Mouse (Mus musculus) bone marrow macrophage, adult 2 months (primary cell): ENCODE measurements around the gene Gcnt2. TPM values are rescaled to one million over a fixed set of nuclear protein-coding genes. Genes with fewer than 3 reads are reported as not detected.
"Not testable (repeated sequence)": the region's sequence is repeated elsewhere in the genome, so short reads cannot be mapped to it uniquely, and the experiment has no call there.

Experiments
- H3K27ac ChIP-seq: 2 replicates; pipeline ENCODE4 v1.5.1; 2012; ENCODE audit warnings: low read depth, low read length; ENCODE audit not compliant: insufficient read depth
- H3K4me1 ChIP-seq: 2 replicates; pipeline ENCODE4 v1.6.1; 2012; ENCODE audit warnings: low read length; ENCODE audit not compliant: control insufficient read depth, insufficient read depth
- H3K4me3 ChIP-seq: 2 replicates; pipeline ENCODE4 v1.5.1; 2012; ENCODE audit warnings: mild to moderate bottlenecking, low read length, moderate library complexity; ENCODE audit not compliant: insufficient read depth
- CTCF ChIP-seq: IDR thresholded peaks from 2 replicates; pipeline ENCODE4 v1.5.1; 2012; ENCODE audit warnings: low read depth, mild to moderate bottlenecking, low read length, moderate library complexity
- POLR2A ChIP-seq: IDR thresholded peaks from 2 replicates; pipeline ENCODE4 v1.6.1; 2012; ENCODE audit warnings: mild to moderate bottlenecking, low read depth, low read length, borderline replicate concordance
- polyA plus RNA-seq: library from polyadenylated mRNA; stranded (reverse); fragments of >200 nt; gene quantifications from 2 replicates; pipeline ENCODE4 v1.2.4, GENCODE M21; 2012; ENCODE audit not compliant: missing spikeins, insufficient read depth, insufficient read length

Gcnt2 gene
- polyA plus RNA-seq, 1 experiment = 0.67 TPM

- Histone ChIP-seq H3K27ac (no peak overlapping the region), H3K4me3 (no peak overlapping the region), H3K4me1 (peaks cover 12% of the 10 kb centered on the region)
- TF ChIP-seq CTCF (no peak), POLR2A (no peak)
Observed at GRCm38 (mm10) chr13:40982759-40983158, 123.2 kb downstream of the Gcnt2 start.

GRCm38 (mm10) chr13:40986081-40986480 is 126.5 kb downstream of the Gcnt2 start:
- Histone ChIP-seq H3K4me1 (no peaks in the 10 kb centered on the region), H3K4me3 (no peak overlapping the region), H3K27ac (no peak overlapping the region)
- TF ChIP-seq POLR2A (no peak), CTCF (no peak)

GRCm38 (mm10) chr13:40987608-40988303 is 128.2 kb downstream of the Gcnt2 start:
- not testable (repeated sequence) for H3K4me3 ChIP-seq

GRCm38 (mm10) chr13:40988418-40988817 is 128.9 kb downstream of the Gcnt2 start:
- no peak overlapping the region for H3K4me3 ChIP-seq
- no peak for TF ChIP-seq CTCF
- TF ChIP-seq POLR2A = no peak
- H3K27ac ChIP-seq = no peak overlapping the region
- H3K4me1 ChIP-seq = no peaks in the 10 kb centered on the region

More at GRCm38 (mm10) chr13:40987608-40988303, 128.2 kb downstream of the Gcnt2 start:
- not testable (repeated sequence) for H3K4me1 ChIP-seq, H3K27ac ChIP-seq

GRCm38 (mm10) chr13:40994487-40995263 is 135.1 kb downstream of the Gcnt2 start:
- Histone ChIP-seq H3K4me3 (no peak overlapping the region), H3K27ac (no peak overlapping the region), H3K4me1 (peaks cover 7% of the 10 kb centered on the region)
- TF ChIP-seq POLR2A (no peak), CTCF (no peak)

GRCm38 (mm10) chr13:40998537-40998936 is 139.0 kb downstream of the Gcnt2 start:
- H3K27ac ChIP-seq, H3K4me3 ChIP-seq: not testable (repeated sequence)
- H3K4me1 ChIP-seq = peaks cover 16% of the 10 kb centered on the region

GRCm38 (mm10) chr13:41000140-41000925 is 140.8 kb downstream of the Gcnt2 start:
- TF ChIP-seq POLR2A (no peak), CTCF (peak; percentile 49; the same call in 1 of the 2 replicates)
- Histone ChIP-seq H3K27ac (peak overlapping the region; percentile 99), H3K4me1 (peaks cover 14% of the 10 kb centered on the region), H3K4me3 (peak overlapping the region; percentile 78)

GRCm38 (mm10) chr13:41000926-41001639 is 141.5 kb downstream of the Gcnt2 start, which contains the start of gene Pak1ip1:
Pak1ip1 (plus strand) TSS chr13:41001023.
- Histone ChIP-seq H3K27ac (peak within 1 kb of the TSS; percentile 99), H3K4me1 (peaks cover 14% of the 10 kb centered on the region), H3K4me3 (peak within 1 kb of the TSS; percentile 78)
- TF ChIP-seq POLR2A = no peak
- TF ChIP-seq CTCF = no peak

GRCm38 (mm10) chr13:41002001-41002400 is 142.4 kb downstream of the Gcnt2 start:
- peak overlapping the region; percentile 55 for H3K4me3 ChIP-seq
- peaks cover 14% of the 10 kb centered on the region for H3K4me1 ChIP-seq
- TF ChIP-seq POLR2A (no peak), CTCF (no peak)
- no peak overlapping the region for H3K27ac ChIP-seq
